Mouse (Mus musculus) cerebellum, adult 2 months (tissue): ENCODE data around the gene Yipf4.

Experiments
- CTCF ChIP-seq: fragments of 200-500 bp; IDR thresholded peaks from 2 replicates; pipeline ENCODE4 v1.5.1; 2011; ENCODE audit warnings: low read depth, mild to moderate bottlenecking, control low read depth, low read length, moderate library complexity, borderline replicate concordance; ENCODE audit not compliant: insufficient read depth
- POLR2A ChIP-seq: fragments of 200-500 bp; IDR thresholded peaks from 2 replicates; pipeline ENCODE4 v1.6.1; 2011; ENCODE audit warnings: low read length, control low read depth, borderline replicate concordance; ENCODE audit not compliant: insufficient read depth

- TF ChIP-seq CTCF (no peak), POLR2A (no peak)
Measured at GRCm38 (mm10) chr17:74501085-74501484, 11.8 kb downstream of the Yipf4 start.
